Mouse (Mus musculus): ENCODE results near the gene Tmem178b.

DNA sequence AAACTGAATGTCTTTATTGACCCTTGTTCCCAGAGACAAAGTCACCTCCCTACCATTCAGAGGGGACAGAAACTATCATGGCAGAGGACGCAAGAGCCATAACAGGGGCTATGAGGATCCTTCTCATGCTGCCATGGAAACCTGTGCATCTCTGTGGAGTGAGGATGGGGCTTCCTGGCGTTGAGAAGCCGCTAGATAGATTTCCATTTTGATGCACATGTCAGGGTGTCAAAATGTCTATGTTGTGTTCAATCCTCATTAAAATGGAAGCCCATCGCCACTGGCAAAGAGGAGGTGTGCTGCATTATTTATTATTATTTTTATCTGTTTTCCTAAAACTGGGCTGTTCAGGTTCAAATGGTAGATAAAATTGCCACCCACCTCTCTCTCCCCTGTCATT lies 307.5 kb downstream of the Tmem178b start:
- TF ChIP-seq CTCF (IDR thresholded peaks at IDR 0.05; ENCODE audit: extremely low read depth, insufficient read depth, insufficient read length, insufficient replicate concordance) (no peak), POLR2A (IDR thresholded peaks at IDR 0.05; ENCODE audit: low read depth, low read length) (no peak)
